Mouse (Mus musculus) heart, embryonic 13.5 days (tissue): ENCODE data around the gene Arf6. TPM values are rescaled to one million over a fixed set of nuclear protein-coding genes. Genes with fewer than 3 reads are reported as not detected.

Experiments
- ATAC-seq: fragments of 200-750 bp; cut with Nextera tagmentation; 2 replicates; pipeline ENCODE4 v1.8.0; 2017; ENCODE audit warnings: moderate TSS enrichment; ENCODE audit not compliant: insufficient number of reproducible peaks, low FRiP score, low TSS enrichment; ENCODE audit errors: extremely low read depth
- H3K27ac ChIP-seq: fragments of 300-500 bp; sonication (generic); replicated peaks from 2 replicates; pipeline ENCODE4 v1.5.1; 2015; ENCODE audit warnings: moderate library complexity, mild to moderate bottlenecking, inconsistent platforms
- H3K27me3 ChIP-seq: fragments of 300-500 bp; sonication (generic); replicated peaks from 2 replicates; pipeline ENCODE4 v1.6.1; 2015; ENCODE audit warnings: mild to moderate bottlenecking, inconsistent platforms
- H3K36me3 ChIP-seq: fragments of 300-500 bp; sonication (generic); 2 replicates; pipeline ENCODE4 v1.6.1; 2015; ENCODE audit warnings: mild to moderate bottlenecking, inconsistent platforms
- H3K4me1 ChIP-seq: fragments of 300-500 bp; sonication (generic); 2 replicates; pipeline ENCODE4 v1.6.1; 2015; ENCODE audit warnings: inconsistent platforms
- H3K4me2 ChIP-seq: fragments of 300-500 bp; sonication (generic); 2 replicates; pipeline ENCODE4 v1.6.1; 2015; ENCODE audit warnings: inconsistent platforms, mild to moderate bottlenecking, moderate library complexity
- H3K4me3 ChIP-seq: fragments of 300-500 bp; sonication (generic); 2 replicates; pipeline ENCODE4 v1.5.1; 2015; ENCODE audit warnings: moderate library complexity, mild to moderate bottlenecking, inconsistent platforms
- H3K9ac ChIP-seq: fragments of 300-500 bp; sonication (generic); 2 replicates; pipeline ENCODE4 v1.6.1; 2015; ENCODE audit warnings: inconsistent platforms, mild to moderate bottlenecking, moderate library complexity
- H3K9me3 ChIP-seq: fragments of 300-500 bp; sonication (generic); 2 replicates; pipeline ENCODE4 v1.6.1; 2016; ENCODE audit warnings: inconsistent platforms
- WGBS: fragments of 180-500 bp; shearing (Covaris S2); methylation state at CpG from one replicate; pipeline ENCODE4 v1.1.7; 2015; ENCODE audit warnings: mixed read lengths; 5-methylcytosine and 5-hydroxymethylcytosine counted together
- polyA plus RNA-seq: library from polyadenylated mRNA; unstranded; fragments of >200 nt; fragmentation: Nextera tagmentation; extraction: Ambion mirVana; gene quantifications from 2 replicates; pipeline ENCODE4 v1.2.1, GENCODE M21; 2015

The Arf6 gene
- polyA plus RNA-seq, 1 experiment from 2014 or later = 31.5 TPM

GRCm38 (mm10) chr12:69393076-69393475 lies 21.1 kb downstream of the Arf6 start:
- Histone ChIP-seq H3K36me3 (no peaks in the 10 kb centered on the region), H3K27ac (no peak overlapping the region), H3K4me1 (peaks cover 11% of the 10 kb centered on the region; the same call in 1 of the 2 replicates), H3K9ac (no peak overlapping the region), H3K27me3 (no peaks in the 10 kb centered on the region), H3K4me3 (no peak overlapping the region), H3K4me2 (no peak overlapping the region), H3K9me3 (no peaks in the 10 kb centered on the region)
- ATAC-seq = no peak
- 72% methylated on average over 10 of the region's 10 CpGs for WGBS

GRCm38 (mm10) chr12:69394456-69394855 lies 22.5 kb downstream of the Arf6 start:
- H3K9ac ChIP-seq = no peak overlapping the region
- ATAC-seq = no peak
- 76% methylated on average over 6 of the region's 6 CpGs for WGBS

GRCm38 (mm10) chr12:69400367-69400766 lies 28.4 kb downstream of the Arf6 start:
- no peaks in the 10 kb centered on the region for H3K36me3 ChIP-seq
- no peak overlapping the region for H3K4me3 ChIP-seq
- no peak overlapping the region for H3K27ac ChIP-seq
- no peaks in the 10 kb centered on the region for H3K27me3 ChIP-seq
- WGBS = 65% methylated on average over 4 of the region's 4 CpGs
- no peak overlapping the region for H3K9ac ChIP-seq
- H3K4me1 ChIP-seq = peaks cover 3% of the 10 kb centered on the region; the same call in 1 of the 2 replicates
- H3K4me2 ChIP-seq = no peak overlapping the region
- no peak for ATAC-seq
- H3K9me3 ChIP-seq = no peaks in the 10 kb centered on the region

More at GRCm38 (mm10) chr12:69394456-69394855, 22.5 kb downstream of the Arf6 start:
- Histone ChIP-seq H3K27me3 (no peaks in the 10 kb centered on the region), H3K4me3 (no peak overlapping the region), H3K9me3 (no peaks in the 10 kb centered on the region), H3K36me3 (no peaks in the 10 kb centered on the region), H3K4me1 (peaks cover 6% of the 10 kb centered on the region; the same call in 1 of the 2 replicates), H3K4me2 (no peak overlapping the region), H3K27ac (no peak overlapping the region)

- H3K4me2 ChIP-seq = no peak overlapping the region
- no peak for ATAC-seq
- H3K27me3 ChIP-seq = no peaks in the 10 kb centered on the region
- H3K36me3 ChIP-seq = no peaks in the 10 kb centered on the region
- no peak overlapping the region for H3K9ac ChIP-seq
- H3K27ac ChIP-seq = no peak overlapping the region
- WGBS = 31% methylated on average over 2 of the region's 2 CpGs
- H3K4me3 ChIP-seq = no peak overlapping the region
- H3K4me1 ChIP-seq = peaks cover 3% of the 10 kb centered on the region; the same call in 1 of the 2 replicates
- no peaks in the 10 kb centered on the region for H3K9me3 ChIP-seq
Observed at GRCm38 (mm10) chr12:69400871-69401286, 28.9 kb downstream of the Arf6 start.

GRCm38 (mm10) chr12:69402100-69402499 lies 30.1 kb downstream of the Arf6 start:
- Histone ChIP-seq H3K36me3 (no peaks in the 10 kb centered on the region), H3K4me1 (peaks cover 3% of the 10 kb centered on the region; the same call in 1 of the 2 replicates), H3K4me2 (no peak overlapping the region), H3K9me3 (no peaks in the 10 kb centered on the region), H3K4me3 (no peak overlapping the region), H3K27me3 (no peaks in the 10 kb centered on the region), H3K27ac (no peak overlapping the region), H3K9ac (0 out of 2 replicates have a peak overlapping the region, but pooled peaks have one; percentile 13)
- no peak for ATAC-seq
- WGBS = 43% methylated on average over 9 of the region's 9 CpGs

GRCm38 (mm10) chr12:69402594-69403167 lies 30.7 kb downstream of the Arf6 start:
- H3K4me3 ChIP-seq = no peak overlapping the region
- H3K27me3 ChIP-seq = no peaks in the 10 kb centered on the region
- H3K9ac ChIP-seq = no peak overlapping the region
- H3K4me1 ChIP-seq = peaks cover 3% of the 10 kb centered on the region; the same call in 1 of the 2 replicates
- no peak overlapping the region for H3K4me2 ChIP-seq
- no peaks in the 10 kb centered on the region for H3K9me3 ChIP-seq
- WGBS = 83% methylated on average over 13 of the region's 13 CpGs
- ATAC-seq = no peak
- H3K36me3 ChIP-seq = no peaks in the 10 kb centered on the region
- no peak overlapping the region for H3K27ac ChIP-seq

- no peak for ATAC-seq
- Histone ChIP-seq H3K27me3 (no peaks in the 10 kb centered on the region), H3K36me3 (no peaks in the 10 kb centered on the region), H3K9ac (no peak overlapping the region), H3K9me3 (no peaks in the 10 kb centered on the region), H3K27ac (no peak overlapping the region), H3K4me3 (no peak overlapping the region), H3K4me1 (peaks cover 4% of the 10 kb centered on the region; the same call in 1 of the 2 replicates), H3K4me2 (no peak overlapping the region)
- WGBS = 67% methylated on average over 5 of the region's 5 CpGs
Observed at GRCm38 (mm10) chr12:69410767-69411166, 38.8 kb downstream of the Arf6 start.

GRCm38 (mm10) chr12:69411936-69412335 lies 40.0 kb downstream of the Arf6 start:
- Histone ChIP-seq H3K27ac (no peak overlapping the region), H3K4me2 (no peak overlapping the region), H3K4me1 (peaks cover 4% of the 10 kb centered on the region; the same call in 1 of the 2 replicates), H3K9me3 (no peaks in the 10 kb centered on the region), H3K9ac (no peak overlapping the region), H3K4me3 (no peak overlapping the region), H3K27me3 (no peaks in the 10 kb centered on the region), H3K36me3 (no peaks in the 10 kb centered on the region)
- WGBS = 43% methylated on average over 4 of the region's 4 CpGs
- no peak for ATAC-seq

- H3K36me3 ChIP-seq = no peaks in the 10 kb centered on the region
- no peak overlapping the region for H3K4me3 ChIP-seq
- no peak overlapping the region for H3K4me2 ChIP-seq
- no peaks in the 10 kb centered on the region for H3K27me3 ChIP-seq
- no peak overlapping the region for H3K27ac ChIP-seq
- peaks cover 4% of the 10 kb centered on the region; the same call in 1 of the 2 replicates for H3K4me1 ChIP-seq
- no peak overlapping the region for H3K9ac ChIP-seq
- WGBS = 69% methylated on average over 3 of the region's 3 CpGs
- H3K9me3 ChIP-seq = no peaks in the 10 kb centered on the region
- no peak for ATAC-seq
Observed at GRCm38 (mm10) chr12:69413303-69413702, 41.4 kb downstream of the Arf6 start.

GRCm38 (mm10) chr12:69414826-69415572 lies 43.0 kb downstream of the Arf6 start:
- Histone ChIP-seq H3K4me2 (no peak overlapping the region), H3K27me3 (no peaks in the 10 kb centered on the region), H3K9me3 (no peaks in the 10 kb centered on the region), H3K4me1 (peaks cover 4% of the 10 kb centered on the region; the same call in 1 of the 2 replicates), H3K27ac (no peak overlapping the region), H3K36me3 (no peaks in the 10 kb centered on the region), H3K9ac (no peak overlapping the region), H3K4me3 (no peak overlapping the region)
- ATAC-seq = no peak
- 60% methylated on average over 4 of the region's 4 CpGs for WGBS

GRCm38 (mm10) chr12:69416793-69417192 lies 44.8 kb downstream of the Arf6 start:
- Histone ChIP-seq H3K4me2 (no peak overlapping the region), H3K27ac (no peak overlapping the region), H3K27me3 (no peaks in the 10 kb centered on the region), H3K9ac (no peak overlapping the region), H3K9me3 (no peaks in the 10 kb centered on the region), H3K4me1 (peaks cover 4% of the 10 kb centered on the region; the same call in 1 of the 2 replicates), H3K36me3 (no peaks in the 10 kb centered on the region), H3K4me3 (no peak overlapping the region)
- ATAC-seq = no peak
- WGBS = 67% methylated on average over 7 of the region's 7 CpGs
